Mouse (Mus musculus): ENCODE results near the gene Spata13.

Spata13 gene

DNA sequence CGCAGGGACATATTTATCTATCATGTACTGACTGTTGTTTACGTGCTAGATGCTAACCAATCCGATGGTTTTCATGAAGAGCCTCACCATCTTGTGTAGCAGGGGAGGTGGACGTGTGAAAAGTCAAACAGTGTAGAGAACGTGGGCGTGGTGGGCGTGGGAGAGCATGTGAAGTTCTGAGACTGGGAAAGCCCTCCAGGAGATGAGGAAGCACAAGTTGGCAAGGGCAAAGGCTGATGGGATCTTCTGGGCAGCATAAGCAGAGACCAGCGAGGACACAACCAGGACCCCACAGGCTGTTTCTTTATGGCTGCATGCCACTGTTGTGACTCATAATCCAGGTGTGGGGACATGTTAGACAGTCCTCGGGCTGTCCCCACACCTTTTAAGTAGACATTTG is 5.4 kb downstream of the Spata13 start:
- DNase-seq (ENCODE audit: low spot score in 2 of 2), result no peak

DNA sequence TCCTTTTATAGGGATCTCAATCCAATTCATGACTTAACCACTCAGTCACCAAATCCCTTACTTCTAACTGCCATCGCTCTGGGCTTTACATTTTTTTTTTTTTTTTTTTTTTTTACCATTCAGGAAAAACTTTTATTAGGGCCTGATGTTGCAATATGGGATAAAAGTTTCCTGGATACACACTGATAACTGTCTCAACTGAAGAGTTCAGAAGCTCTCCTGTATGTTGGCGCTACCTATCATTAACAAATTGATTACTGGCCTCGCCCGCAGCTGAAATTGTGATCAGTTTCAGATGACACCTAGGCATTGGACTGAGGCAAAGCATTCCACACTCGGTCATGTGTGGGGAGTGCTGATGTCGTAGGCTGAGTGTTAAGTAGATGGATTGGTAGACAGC is 7.3 kb downstream of the Spata13 start:
- no peak for DNase-seq (ENCODE audit: low spot score in 2 of 2)

DNA sequence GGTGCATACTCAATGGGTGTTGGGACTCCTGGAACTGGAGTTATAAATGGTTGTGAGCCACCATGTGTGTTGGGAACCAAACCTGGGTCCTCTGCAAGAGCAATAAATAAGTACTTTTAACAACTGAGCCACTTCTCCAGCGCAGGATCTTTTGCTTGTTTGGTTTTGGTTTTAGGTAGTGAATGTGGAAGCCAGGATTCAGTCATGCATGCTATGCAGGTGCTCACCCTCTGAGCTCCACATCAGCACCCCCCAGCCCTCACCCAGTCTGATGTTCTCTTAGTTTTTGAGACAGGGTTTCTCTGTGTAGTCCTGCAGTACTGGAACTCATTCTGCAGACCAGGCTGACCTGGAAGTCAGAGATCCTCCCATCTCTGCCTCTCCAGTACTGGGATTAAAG is 8.3 kb downstream of the Spata13 start:
- DNase-seq (ENCODE audit: low spot score in 2 of 2), result no peak

DNA sequence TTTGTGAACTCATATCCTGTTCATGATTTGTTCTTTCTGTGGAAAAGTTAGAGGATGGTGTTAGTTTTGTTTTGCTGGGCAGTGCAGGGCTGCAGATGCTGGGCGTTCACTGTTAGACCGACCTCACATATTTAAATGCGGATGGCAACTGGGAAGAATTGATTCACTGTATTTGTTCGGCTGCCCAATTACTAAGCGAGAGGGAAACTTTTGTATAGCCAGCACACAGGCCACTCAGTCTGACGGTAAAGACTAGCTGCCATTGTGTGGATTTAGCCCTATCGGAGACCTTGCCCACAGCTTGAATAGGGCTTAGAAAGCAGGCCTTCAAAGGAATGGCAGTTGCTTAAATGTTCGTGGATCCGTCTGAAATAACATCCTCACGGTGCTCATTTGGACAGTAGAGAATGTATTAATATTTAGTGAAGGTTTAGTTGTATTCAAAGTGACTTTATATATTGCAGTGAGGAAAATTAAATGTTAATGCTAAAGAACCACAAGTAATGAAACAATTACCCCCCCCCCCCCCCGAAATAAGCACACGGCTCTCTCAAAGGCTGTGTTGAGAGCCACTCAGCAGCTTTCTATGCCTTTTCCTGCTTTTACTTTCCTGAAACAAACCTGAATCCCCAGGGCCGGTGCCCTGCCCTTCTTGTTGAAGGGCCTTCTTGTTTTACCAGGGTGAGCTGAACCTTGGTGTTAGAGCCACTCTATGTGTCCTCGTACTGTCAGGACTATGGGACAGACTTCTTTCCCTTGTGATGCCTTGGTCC is 9.5 kb downstream of the Spata13 start:
- DNase-seq (ENCODE audit: low spot score in 2 of 2), result no peak

DNA sequence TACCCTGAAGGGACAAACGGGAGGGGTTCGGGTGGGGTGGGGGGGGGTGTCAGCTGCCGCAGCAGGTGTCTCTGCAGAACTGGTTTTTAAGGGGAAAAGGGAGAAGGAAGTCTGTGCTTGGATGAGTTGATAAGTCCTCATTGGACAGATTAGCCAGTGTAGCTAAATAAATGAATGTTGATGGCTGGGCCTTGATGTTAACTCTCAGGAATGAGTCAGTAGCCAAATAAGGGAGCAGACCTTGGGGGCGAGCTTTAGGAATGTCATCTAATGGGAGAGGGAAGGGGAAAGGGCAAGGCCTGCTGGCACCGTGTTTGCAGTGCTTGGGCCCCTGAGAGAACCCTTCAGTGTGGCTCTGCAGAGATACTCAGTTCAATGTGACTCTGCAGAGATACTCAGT is 12.6 kb downstream of the Spata13 start:
- DNase-seq (ENCODE audit: low spot score in 2 of 2), result no peak

DNA sequence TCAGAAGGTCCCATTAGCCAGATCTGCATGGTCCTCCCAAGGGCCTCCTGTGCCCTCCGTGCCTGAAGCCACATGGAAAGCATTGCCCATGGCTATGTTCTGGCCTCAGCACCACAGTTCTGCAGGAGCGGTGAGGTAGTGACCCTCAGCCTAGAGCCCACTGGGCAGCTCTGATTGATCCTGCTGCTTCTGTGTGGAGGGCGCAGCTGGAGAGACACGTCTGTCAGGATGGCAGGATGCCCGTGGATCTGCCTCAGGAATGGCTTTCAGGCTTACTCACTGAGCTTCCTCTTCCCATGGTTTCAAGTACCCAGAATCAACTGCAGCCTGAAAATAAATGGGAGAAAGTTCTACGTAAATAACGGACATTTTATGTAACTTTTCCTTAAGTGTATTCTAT is 14.1 kb downstream of the Spata13 start:
- peak in 1 of 2 experiments; percentile 62 for DNase-seq (ENCODE audit: low spot score in 2 of 2)

DNA sequence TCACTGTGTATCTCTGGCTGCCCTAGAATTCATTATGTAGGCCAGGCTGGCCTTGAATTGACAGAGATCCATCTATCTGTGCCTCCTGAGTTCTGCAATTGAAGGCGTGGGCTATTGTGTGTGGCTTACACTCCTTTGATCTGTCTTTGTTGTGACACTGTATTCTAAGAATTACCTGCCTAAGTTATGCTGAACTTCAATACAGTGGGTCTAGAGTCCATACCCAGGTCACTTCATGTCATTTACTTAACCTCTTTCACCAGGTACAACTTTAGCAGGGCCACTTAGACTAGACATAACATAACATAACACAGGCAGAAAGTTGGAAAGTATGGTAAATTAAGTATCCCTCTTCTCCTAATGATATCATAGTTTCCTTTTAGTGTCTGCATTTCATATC is 15.2 kb downstream of the Spata13 start:
- no peak for DNase-seq (ENCODE audit: low spot score in 2 of 2)

DNA sequence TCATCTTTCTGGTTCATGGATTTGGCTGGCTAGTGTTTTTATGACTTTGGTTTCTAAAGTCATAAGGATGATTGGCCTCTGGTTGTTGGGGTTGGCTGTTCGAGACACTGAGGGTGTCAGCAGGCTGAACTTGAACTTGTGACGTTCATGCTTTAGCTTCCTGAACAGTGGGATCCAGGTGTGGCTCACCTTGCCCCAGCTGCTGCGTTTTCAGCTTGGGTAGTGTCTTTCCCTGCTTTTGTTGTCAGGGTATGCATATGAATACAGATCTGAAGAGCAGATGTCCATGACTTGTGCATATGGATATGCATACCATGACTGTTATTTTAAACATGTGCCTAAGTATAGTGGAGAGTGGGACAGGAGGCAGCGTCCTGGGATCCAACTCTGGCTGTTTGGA is 19.4 kb downstream of the Spata13 start:
- DNase-seq (ENCODE audit: low spot score in 2 of 2), result no peak

DNA sequence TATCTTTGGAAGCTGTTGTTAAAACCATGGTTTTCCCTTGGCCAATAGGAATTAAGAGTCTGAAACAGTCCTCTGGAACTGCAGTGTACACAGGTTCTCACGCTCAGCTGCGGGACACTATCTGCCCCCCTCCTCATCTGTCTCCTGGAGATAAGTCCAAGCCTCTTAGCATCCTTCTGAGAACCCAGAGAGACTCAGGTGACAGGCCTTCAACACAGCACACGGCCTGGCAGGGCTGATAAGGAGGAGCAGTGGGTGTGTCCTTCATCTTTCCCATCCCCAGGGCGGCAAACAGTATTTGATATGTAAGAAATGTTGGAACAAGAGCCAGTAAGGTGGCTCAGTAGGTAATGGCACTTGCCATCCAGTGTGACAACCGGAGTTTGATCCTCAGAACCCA is 20.2 kb downstream of the Spata13 start:
- no peak for DNase-seq (ENCODE audit: low spot score in 2 of 2)

DNA sequence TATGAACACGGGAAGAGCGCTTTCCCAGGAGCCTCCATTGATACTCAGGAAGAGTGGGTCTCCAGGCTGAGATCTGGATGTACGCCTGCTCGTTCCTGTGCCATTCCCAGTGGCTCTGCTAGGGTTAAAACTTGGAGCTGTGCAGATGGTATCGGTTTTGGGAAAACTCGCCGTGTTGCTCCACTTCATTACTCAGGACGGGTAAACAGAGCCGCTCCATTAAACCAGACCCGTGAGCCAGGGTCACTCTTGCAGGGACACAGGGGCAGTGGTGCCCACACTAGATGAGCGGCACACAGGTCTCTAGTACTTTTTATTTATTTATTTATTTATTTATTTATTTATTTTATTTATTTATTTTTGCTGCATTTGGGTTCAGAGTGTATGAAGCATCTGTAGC is 20.9 kb downstream of the Spata13 start:
- DNase-seq (ENCODE audit: low spot score in 2 of 2), result no peak

DNA sequence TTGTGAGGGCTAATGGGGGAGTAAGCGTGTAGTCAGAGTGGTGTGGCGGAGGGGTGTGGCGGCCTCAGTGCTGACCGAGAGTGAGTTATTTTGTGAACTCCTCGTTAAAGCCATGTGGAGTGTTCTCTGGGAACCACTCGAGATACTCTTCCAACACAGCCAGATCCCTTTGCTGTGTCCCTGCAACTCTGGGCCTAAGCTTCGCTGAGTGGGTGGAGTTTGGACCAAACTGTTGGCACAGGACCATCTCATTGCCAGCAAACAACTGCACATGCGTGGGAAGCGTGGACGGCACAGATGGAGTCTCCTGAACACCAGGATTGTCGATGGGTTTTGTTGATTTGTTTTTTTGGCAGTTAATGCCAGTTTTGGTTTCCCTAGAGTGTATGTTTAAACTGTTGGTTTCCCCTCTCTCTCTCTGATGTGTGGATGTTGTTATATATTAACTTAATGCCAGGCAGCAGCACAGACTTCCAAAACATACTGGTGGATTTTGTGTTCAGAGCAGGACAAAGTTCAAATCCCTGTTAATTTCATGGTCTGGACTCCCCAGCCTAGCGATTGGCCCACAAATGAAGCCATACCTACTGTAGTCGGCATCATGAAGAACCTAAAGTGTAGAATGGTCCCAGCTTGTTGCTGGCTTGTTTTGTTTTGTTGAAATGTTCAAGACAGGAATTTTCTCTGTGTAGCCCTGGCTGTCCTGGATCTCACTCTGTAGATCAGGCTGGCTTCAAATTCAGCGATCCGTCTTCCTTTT is 22.3 kb downstream of the Spata13 start:
- peak in 1 of 2 experiments; percentile 68 for DNase-seq (ENCODE audit: low spot score in 2 of 2)

DNA sequence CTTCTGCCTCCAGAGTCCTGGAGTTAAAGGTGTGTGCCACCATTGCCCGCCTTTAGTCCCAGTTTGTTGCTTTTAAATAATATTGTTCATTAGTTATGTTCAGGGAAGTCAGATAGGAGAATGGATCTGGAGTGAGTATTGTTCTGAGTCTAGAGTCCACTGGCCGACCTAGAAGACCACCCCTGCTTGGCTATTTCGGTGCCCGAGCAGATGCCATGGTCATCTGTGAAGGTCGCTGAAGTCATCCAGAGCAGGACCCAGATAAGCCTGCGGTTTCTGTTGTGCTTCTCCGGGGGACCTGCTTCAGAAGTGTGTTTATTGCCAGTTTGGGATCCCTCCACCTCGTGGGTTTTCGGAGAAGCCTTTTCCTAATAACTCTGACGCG is 22.9 kb downstream of the Spata13 start:
- DNase-seq (ENCODE audit: low spot score in 2 of 2), result no peak

DNA sequence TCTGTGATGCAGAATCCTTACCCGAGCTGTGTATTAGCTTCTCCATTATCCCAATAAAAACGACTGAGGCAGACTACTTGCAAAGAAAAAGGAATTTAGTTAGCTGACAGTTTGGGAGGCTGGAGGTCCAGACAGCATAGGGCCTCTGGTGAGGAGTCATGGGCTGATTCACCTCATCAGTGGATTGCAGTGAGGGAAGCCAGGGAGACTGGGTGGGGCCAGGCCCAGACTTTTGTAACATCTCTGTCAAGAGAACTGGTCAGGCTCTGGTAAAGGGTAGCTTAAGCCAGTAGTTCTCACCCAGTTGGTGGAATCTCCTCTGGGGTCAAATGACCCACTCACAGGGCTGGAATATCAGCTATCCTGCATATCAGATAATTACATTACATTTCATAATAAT is 24.1 kb downstream of the Spata13 start:
- DNase-seq (ENCODE audit: low spot score in 2 of 2), result no peak

DNA sequence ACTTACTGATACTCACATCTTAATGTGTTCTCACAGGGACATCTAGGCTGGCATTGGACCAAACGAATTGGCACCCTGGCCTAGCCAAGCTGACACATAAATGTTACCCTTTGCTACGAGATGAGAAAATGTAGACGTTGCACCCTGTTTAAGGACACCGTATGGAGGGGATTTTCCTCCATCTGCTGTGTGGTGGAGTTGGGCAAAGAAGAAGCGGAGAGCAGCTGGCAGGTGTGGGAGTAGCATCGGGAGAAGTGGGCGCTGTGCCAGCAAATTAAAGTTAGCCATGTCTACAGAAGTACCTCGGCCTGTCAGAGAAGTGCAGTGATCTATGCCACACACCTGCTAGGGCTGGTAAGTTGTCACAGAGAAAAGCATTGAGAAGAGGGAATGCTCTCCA is 25.7 kb downstream of the Spata13 start:
- DNase-seq (ENCODE audit: low spot score in 2 of 2), result peak in 1 of 2 experiments; percentile 62

DNA sequence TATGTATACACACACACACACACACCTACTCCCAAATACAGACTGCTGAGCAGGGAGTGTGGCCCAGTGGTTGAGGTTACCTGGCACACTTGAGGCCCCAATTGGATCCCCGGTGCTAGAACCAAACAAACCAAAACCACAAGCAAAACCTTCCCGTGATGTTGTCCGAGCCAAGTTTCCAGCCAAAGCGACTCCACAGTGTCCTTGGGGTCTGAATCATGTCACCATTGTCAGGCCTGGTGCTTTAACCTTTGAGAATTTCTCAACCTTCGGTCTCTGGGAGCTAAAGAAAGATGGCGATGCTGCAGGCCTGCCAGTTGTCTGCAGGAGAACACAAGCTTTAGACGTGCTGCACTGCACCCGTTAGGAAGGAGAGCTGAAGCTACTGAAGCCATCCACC is 26.8 kb downstream of the Spata13 start:
- no peak for DNase-seq (ENCODE audit: low spot score in 2 of 2)

DNA sequence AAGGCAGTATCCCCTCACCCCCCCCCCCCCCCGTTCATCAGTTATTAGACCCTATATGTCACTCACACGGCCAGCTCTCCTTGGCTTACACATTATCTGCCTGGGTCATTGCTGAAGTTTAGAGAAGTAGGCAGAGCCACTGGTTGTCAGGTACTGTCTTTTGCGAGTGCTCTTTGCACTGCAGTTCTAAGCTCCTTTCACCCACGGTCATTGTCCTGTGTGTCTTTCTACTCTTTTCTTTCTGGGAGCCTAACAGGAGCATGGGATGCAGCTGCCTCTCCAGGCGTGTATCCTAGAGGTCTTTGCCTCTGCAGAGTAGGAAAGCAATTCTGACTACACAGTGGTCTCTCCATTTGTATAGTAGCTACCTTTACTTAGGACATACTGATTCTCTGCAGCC is 27.5 kb downstream of the Spata13 start:
- DNase-seq (ENCODE audit: low spot score in 2 of 2), result no peak

DNA sequence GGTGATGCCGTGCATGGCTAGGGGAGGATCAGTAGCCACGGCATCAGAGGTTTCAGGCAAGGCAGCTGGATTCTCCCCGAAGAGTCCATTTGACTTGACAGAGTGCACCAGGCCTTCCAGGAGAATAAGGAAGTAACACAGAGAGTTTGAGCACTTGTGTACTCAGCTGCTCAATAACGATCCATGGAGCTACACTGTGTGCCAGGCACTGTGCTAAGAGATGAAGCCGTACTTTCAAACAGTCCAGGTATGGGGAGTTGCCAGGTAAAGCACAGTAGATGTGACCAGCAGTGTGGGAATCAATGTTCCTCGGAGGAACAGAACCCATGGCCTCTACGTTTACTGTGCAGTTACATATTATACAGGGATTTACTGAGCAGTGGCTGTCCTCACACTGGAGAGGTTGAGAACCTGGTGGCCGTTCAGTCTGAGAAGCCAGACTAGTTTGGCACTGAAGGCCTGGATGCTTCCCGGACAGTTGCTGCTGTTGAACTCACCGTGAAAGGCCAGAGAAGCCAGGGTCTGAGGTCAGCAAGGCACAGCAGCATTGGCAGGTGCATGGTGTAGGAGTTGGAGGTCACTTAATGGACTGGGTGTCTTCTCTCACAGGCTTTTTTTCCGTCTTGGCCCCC is 29.6 kb downstream of the Spata13 start:
- DNase-seq (ENCODE audit: low spot score in 2 of 2), result no peak

DNA sequence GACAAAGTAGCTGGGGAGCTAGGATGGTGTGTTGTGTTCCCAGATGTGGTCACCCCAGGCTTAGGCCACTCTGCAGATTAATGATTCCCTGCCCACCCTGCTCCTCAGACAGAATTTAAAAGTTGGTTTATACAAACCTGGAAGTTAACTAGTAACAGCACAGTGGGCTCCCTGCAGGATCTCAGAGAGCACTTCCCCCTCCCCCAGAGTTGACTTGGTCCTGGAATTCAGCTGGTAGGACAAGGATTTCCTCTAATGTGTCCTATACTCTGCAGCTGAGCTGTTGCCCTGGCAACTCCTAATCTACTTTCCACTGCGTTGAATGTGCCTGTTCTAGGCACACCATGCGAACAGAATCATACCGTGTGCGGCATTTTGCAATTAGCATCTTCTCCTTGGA is 30.8 kb downstream of the Spata13 start:
- DNase-seq (ENCODE audit: low spot score in 2 of 2), result no peak

DNA sequence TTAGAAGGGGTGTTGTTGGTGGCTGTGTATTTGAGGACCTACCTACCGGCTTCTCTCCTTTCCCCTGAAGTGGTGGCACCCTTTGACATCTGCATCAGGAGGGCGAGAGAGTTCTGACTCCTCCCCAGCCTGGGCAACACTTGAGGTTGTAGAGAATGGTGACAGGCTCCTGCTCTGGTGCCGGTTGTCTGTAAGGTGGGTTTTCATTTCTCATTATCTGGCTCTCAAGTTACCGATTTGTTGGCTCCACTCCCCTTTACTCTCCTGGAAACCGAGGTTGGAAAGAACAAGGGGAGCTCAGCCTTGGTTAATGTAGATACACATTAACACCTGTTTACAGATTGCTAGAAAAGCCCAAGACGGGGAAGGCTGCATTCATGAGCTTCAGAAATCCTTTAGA is 31.5 kb downstream of the Spata13 start:
- DNase-seq (ENCODE audit: low spot score in 2 of 2), result no peak

DNA sequence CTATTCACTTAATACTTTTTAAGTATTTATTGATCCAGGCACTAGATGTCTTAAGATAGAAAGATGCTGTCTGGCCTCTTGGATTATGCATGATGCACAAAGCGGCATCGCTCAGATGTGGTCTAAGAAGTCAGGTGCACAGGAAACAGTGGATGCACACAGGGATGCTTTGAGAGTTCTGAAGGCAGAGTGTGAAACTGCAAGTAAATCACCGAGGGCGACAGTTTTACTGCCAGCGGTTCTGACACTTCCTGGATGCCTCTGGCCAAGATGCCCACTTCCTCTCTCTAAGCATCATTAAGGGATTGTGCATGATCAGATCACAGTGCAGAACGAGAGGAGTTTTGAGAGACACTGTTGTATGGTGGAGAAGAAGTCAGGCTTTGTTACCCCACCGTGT is 32.5 kb downstream of the Spata13 start:
- no peak for DNase-seq (ENCODE audit: low spot score in 2 of 2)

DNA sequence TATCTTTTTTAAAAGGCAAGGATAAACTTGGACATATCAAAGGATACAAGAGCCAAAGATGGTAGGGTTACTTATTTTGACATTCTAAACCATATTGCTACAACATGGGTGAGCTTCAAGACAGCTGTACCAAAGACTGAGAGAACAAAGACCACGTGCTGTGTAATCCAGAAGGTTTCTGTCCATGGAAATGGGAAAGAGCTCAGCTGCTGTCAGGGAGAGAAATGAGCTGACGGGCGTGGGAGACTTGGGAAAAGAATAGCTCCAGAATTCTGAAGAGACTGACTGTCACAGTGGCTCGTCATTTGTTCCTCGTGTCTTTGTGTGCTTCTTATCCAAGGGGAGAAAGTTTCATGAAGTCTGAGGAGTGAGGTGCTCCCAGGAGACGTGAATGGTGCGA is 36.4 kb downstream of the Spata13 start:
- no peak for DNase-seq (ENCODE audit: low spot score in 2 of 2)

DNA sequence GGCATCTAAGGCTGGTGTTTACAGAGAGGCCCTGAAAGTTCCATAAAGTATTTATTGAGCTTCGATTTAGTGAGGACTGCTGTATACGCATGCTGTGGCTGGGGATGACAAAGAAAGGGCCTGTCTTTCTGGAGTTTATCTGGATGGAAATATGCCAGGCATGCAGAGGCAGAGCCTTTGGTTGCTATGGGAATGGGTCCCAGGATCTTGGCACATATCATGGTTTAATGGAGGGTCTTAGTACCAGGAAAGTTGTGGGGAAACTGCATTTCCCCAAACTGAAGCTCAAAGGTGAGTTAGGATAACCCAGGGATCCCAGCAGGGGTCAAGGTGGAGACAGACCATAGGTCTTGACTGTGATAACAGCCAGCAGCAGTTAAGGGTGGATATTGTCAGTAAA is 37.7 kb downstream of the Spata13 start:
- DNase-seq (ENCODE audit: low spot score in 2 of 2), result no peak

DNA sequence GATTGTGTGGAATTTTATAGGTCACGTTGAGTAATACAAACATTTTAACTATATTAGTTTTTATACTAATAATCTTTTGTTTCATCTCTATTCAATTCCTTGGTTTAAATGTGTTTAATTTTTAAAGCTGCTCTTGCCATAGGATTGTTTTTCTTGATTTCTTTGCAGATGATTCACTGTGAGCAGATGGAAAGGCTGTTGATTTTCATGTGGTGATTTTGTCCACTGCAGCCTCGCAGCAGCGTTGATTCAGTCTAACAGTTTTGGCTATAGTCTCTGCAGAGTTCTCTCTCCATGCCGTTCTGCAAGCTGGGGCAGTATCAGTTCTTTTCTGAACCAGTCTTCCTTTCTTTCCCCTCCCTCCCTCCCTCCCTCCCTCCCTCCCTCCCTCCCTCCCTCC is 41.9 kb downstream of the Spata13 start:
- DNase-seq (ENCODE audit: low spot score in 2 of 2), result no peak

All from cerebellum, postnatal 4 days (tissue).